Mouse (Mus musculus) megakaryocyte, embryonic 14.5 days (primary cell): ENCODE measurements around the gene Ppp1ca. TPM values are rescaled to one million over a fixed set of nuclear protein-coding genes. Genes with fewer than 3 reads are reported as not detected.
A peak's percentile ranks its signal among the peaks of the same experiment; 100 is the strongest.

Experiments
- H3K27me3 ChIP-seq: replicated peaks from 2 replicates; pipeline ENCODE3; 2012; ENCODE audit warnings: inconsistent platforms
- H3K36me3 ChIP-seq: replicated peaks from 2 replicates; pipeline ENCODE3; 2012; ENCODE audit warnings: low read length, inconsistent platforms, mixed read lengths
- H3K4me1 ChIP-seq: 2 replicates; pipeline ENCODE4 v1.6.1; 2012; ENCODE audit warnings: inconsistent platforms
- H3K4me3 ChIP-seq: replicated peaks from 2 replicates; pipeline ENCODE3; 2012; ENCODE audit warnings: moderate library complexity, mild to moderate bottlenecking, inconsistent platforms
- H3K9me3 ChIP-seq: 2 replicates; pipeline ENCODE4 v1.6.1; 2012; ENCODE audit warnings: inconsistent platforms
- FLI1 ChIP-seq: IDR thresholded peaks from 2 replicates; pipeline ENCODE4 v1.6.1; 2012; ENCODE audit warnings: low read length, inconsistent platforms, mixed read lengths
- GATA1 ChIP-seq: IDR thresholded peaks from 3 replicates; pipeline ENCODE4 v1.6.1; 2012; ENCODE audit warnings: mixed read lengths, low read length, inconsistent platforms, borderline replicate concordance
- polyA plus RNA-seq: library from polyadenylated mRNA; stranded (reverse); fragments of >175 nt; gene quantifications from 2 replicates; pipeline ENCODE4 v1.2.3, GENCODE M21; 2012; ENCODE audit warnings: low replicate concordance; ENCODE audit not compliant: insufficient read depth

Gene Ppp1ca
- polyA plus RNA-seq, 1 experiment: 792 TPM

- Histone ChIP-seq H3K4me1 (peaks cover 87% of the 10 kb centered on the region), H3K27me3 (peaks cover under 1% of the 10 kb centered on the region), H3K4me3 (peak within 1 kb of the TSS; percentile 92), H3K36me3 (peaks cover 47% of the 10 kb centered on the region), H3K9me3 (no peaks in the 10 kb centered on the region; the same call in 1 of the 2 replicates)
- TF ChIP-seq GATA1 (no peak), FLI1 (no peak)
Measured at GRCm38 (mm10) chr19:4148491-4148806, 43.4 kb upstream of the Ppp1ca start, which contains the start of gene Coro1b. Gene Coro1b, plus strand, starts transcription at chr19:4148619.

- peaks cover 87% of the 10 kb centered on the region for H3K4me1 ChIP-seq
- no peaks in the 10 kb centered on the region for H3K27me3 ChIP-seq
- peak overlapping the region; percentile 92 for H3K4me3 ChIP-seq
- peaks cover 51% of the 10 kb centered on the region for H3K36me3 ChIP-seq
- TF ChIP-seq FLI1 (no peak), GATA1 (no peak)
- no peaks in the 10 kb centered on the region; the same call in 1 of the 2 replicates for H3K9me3 ChIP-seq
Measured at GRCm38 (mm10) chr19:4148819-4149218, 43.0 kb upstream of the Ppp1ca start.

GRCm38 (mm10) chr19:4149283-4149682, 42.6 kb upstream of the Ppp1ca start:
- peak overlapping the region; percentile 92 for H3K4me3 ChIP-seq
- peaks cover 87% of the 10 kb centered on the region for H3K4me1 ChIP-seq
- peaks cover 56% of the 10 kb centered on the region for H3K36me3 ChIP-seq
- no peak for TF ChIP-seq FLI1
- TF ChIP-seq GATA1: no peak
- H3K9me3 ChIP-seq: no peaks in the 10 kb centered on the region; the same call in 1 of the 2 replicates
- H3K27me3 ChIP-seq: no peaks in the 10 kb centered on the region

- Histone ChIP-seq H3K4me3 (peak overlapping the region; percentile 92), H3K36me3 (peaks cover 61% of the 10 kb centered on the region), H3K9me3 (no peaks in the 10 kb centered on the region; the same call in 1 of the 2 replicates), H3K4me1 (peaks cover 87% of the 10 kb centered on the region), H3K27me3 (no peaks in the 10 kb centered on the region)
- no peak for TF ChIP-seq GATA1
- TF ChIP-seq FLI1: no peak
Measured at GRCm38 (mm10) chr19:4149764-4150461, 42.0 kb upstream of the Ppp1ca start.

- Histone ChIP-seq H3K4me1 (peaks cover 91% of the 10 kb centered on the region), H3K4me3 (peak overlapping the region; percentile 92), H3K9me3 (no peaks in the 10 kb centered on the region; the same call in 1 of the 2 replicates), H3K27me3 (no peaks in the 10 kb centered on the region), H3K36me3 (peaks cover 68% of the 10 kb centered on the region)
- TF ChIP-seq GATA1 (no peak), FLI1 (no peak)
Measured at GRCm38 (mm10) chr19:4150567-4151487, 41.0 kb upstream of the Ppp1ca start.

- TF ChIP-seq GATA1 (no peak), FLI1 (no peak)
- Histone ChIP-seq H3K9me3 (no peaks in the 10 kb centered on the region), H3K4me1 (peaks cover 95% of the 10 kb centered on the region), H3K36me3 (peaks cover 75% of the 10 kb centered on the region), H3K27me3 (no peaks in the 10 kb centered on the region), H3K4me3 (no peak overlapping the region)
Measured at GRCm38 (mm10) chr19:4151488-4151860, 40.4 kb upstream of the Ppp1ca start.

- TF ChIP-seq GATA1: no peak
- TF ChIP-seq FLI1: no peak
- no peaks in the 10 kb centered on the region for H3K9me3 ChIP-seq
- peaks cover 95% of the 10 kb centered on the region for H3K4me1 ChIP-seq
- H3K36me3 ChIP-seq: peaks cover 79% of the 10 kb centered on the region
- no peaks in the 10 kb centered on the region for H3K27me3 ChIP-seq
- no peak overlapping the region for H3K4me3 ChIP-seq
Measured at GRCm38 (mm10) chr19:4151898-4152297, 40.0 kb upstream of the Ppp1ca start.

- H3K9me3 ChIP-seq: no peaks in the 10 kb centered on the region
- H3K4me3 ChIP-seq: peak overlapping the region; percentile 31
- H3K36me3 ChIP-seq: peaks cover 86% of the 10 kb centered on the region
- no peaks in the 10 kb centered on the region for H3K27me3 ChIP-seq
- H3K4me1 ChIP-seq: peaks cover 95% of the 10 kb centered on the region
- TF ChIP-seq GATA1 (no peak), FLI1 (no peak)
Measured at GRCm38 (mm10) chr19:4152445-4153231, 39.2 kb upstream of the Ppp1ca start.

GRCm38 (mm10) chr19:4153232-4153654, 38.6 kb upstream of the Ppp1ca start, which contains the start of gene Ptprcap:
Gene Ptprcap, plus strand, starts transcription at chr19:4153604.
- peaks cover 92% of the 10 kb centered on the region for H3K36me3 ChIP-seq
- H3K27me3 ChIP-seq: no peaks in the 10 kb centered on the region
- H3K4me1 ChIP-seq: peaks cover 94% of the 10 kb centered on the region
- H3K9me3 ChIP-seq: no peaks in the 10 kb centered on the region
- no peak for TF ChIP-seq GATA1
- TF ChIP-seq FLI1: no peak
- H3K4me3 ChIP-seq: peak within 1 kb of the TSS; percentile 81
